8 mouse cellular contexts compared by ENCODE assay signal in genomic region chr3:30246431-30247041, GRCm38 (mm10).
DNase-seq lines count a peak whose midpoint lies in the region; ATAC-seq and TF ChIP-seq lines count a peak whose summit lies in the region.

No protein-coding gene starts in this region.

- no peak overlapping the region for H3K9ac ChIP-seq in midbrain, embryonic 11.5 days (ENCODE audit: low read length)
- no peak overlapping the region for H3K9ac ChIP-seq in midbrain, embryonic 16.5 days (ENCODE audit: low read depth, low read length)
- no peak overlapping the region for H3K9ac ChIP-seq in kidney, postnatal 0 days (ENCODE audit: low read depth, low read length)
- no peak overlapping the region for H3K9ac ChIP-seq in stomach, embryonic 14.5 days (replicated peaks; ENCODE audit: low read depth, low read length)
- H3K9ac ChIP-seq in liver, embryonic 11.5 days (ENCODE audit: low read depth, low read length) = no peak overlapping the region

- H3K36me3 ChIP-seq in midbrain, embryonic 11.5 days (ENCODE audit: control insufficient read depth, insufficient read depth, low read length) = no peaks in the 10 kb centered on the region
- H3K36me3 ChIP-seq in midbrain, embryonic 16.5 days (ENCODE audit: control insufficient read depth, insufficient read depth, low read length) = no peaks in the 10 kb centered on the region
- no peaks in the 10 kb centered on the region for H3K36me3 ChIP-seq in heart, embryonic 10.5 days
- no peaks in the 10 kb centered on the region for H3K36me3 ChIP-seq in kidney, postnatal 0 days (ENCODE audit: insufficient read depth, low read length)
- H3K36me3 ChIP-seq in stomach, embryonic 14.5 days (ENCODE audit: control insufficient read depth, insufficient read depth, low read length) = no peaks in the 10 kb centered on the region
- H3K36me3 ChIP-seq in liver, embryonic 11.5 days (ENCODE audit: control insufficient read depth, insufficient read depth, low read length) = no peaks in the 10 kb centered on the region

- H3K27ac ChIP-seq in midbrain, embryonic 11.5 days (ENCODE audit: low read depth, low read length) = no peak overlapping the region
- H3K27ac ChIP-seq in midbrain, embryonic 16.5 days (ENCODE audit: low read length) = no peak overlapping the region
- H3K27ac ChIP-seq in heart, embryonic 10.5 days = peak overlapping the region; percentile 69
- H3K27ac ChIP-seq in kidney, postnatal 0 days = peak overlapping the region; percentile 55
- H3K27ac ChIP-seq in stomach, embryonic 14.5 days (ENCODE audit: low read length) = peak overlapping the region; percentile 66; the same call in 1 of the 2 replicates
- H3K27ac ChIP-seq in liver, embryonic 11.5 days (ENCODE audit: low read depth, low read length) = no peak overlapping the region

- no peak; the same call in 1 of the 2 replicates for TF ChIP-seq CTCF in kidney, postnatal 0 days (IDR thresholded peaks at IDR 0.05; ENCODE audit: low read depth)

- no peaks in the 10 kb centered on the region for H3K27me3 ChIP-seq in midbrain, embryonic 11.5 days (ENCODE audit: control insufficient read depth, insufficient read depth, low read length)
- H3K27me3 ChIP-seq in midbrain, embryonic 16.5 days (ENCODE audit: control insufficient read depth, insufficient read depth, low read depth, low read length) = no peaks in the 10 kb centered on the region
- no peaks in the 10 kb centered on the region for H3K27me3 ChIP-seq in heart, embryonic 10.5 days (ENCODE audit: insufficient read depth, poor library complexity, severe bottlenecking)
- no peaks in the 10 kb centered on the region for H3K27me3 ChIP-seq in kidney, postnatal 0 days (ENCODE audit: insufficient read depth, low read length)
- no peaks in the 10 kb centered on the region for H3K27me3 ChIP-seq in stomach, embryonic 14.5 days (ENCODE audit: control insufficient read depth, insufficient read depth, low read length)
- H3K27me3 ChIP-seq in liver, embryonic 11.5 days (replicated peaks; ENCODE audit: control insufficient read depth, insufficient read depth, low read length) = 0 out of 2 replicates have a peak, but pooled peaks cover 3% of the 10 kb centered on the region

- H3K4me2 ChIP-seq in midbrain, embryonic 11.5 days = no peak overlapping the region
- H3K4me2 ChIP-seq in midbrain, embryonic 16.5 days (ENCODE audit: low read length) = no peak overlapping the region
- H3K4me2 ChIP-seq in kidney, postnatal 0 days (ENCODE audit: low read length) = no peak overlapping the region
- H3K4me2 ChIP-seq in stomach, embryonic 14.5 days (replicated peaks; ENCODE audit: low read depth, low read length) = no peak overlapping the region
- H3K4me2 ChIP-seq in liver, embryonic 11.5 days = no peak overlapping the region

- peak; percentile 70 for DNase-seq in midbrain, embryonic 11.5 days (ENCODE audit: low spot score, missing footprints)
- no peak for DNase-seq in heart, embryonic 10.5 days (ENCODE audit: low spot score)
- DNase-seq in kidney, postnatal 0 days (ENCODE audit: low spot score) = peak; percentile 17
- no peak for DNase-seq in layer of hippocampus, adult 9-10 months (ENCODE audit: low spot score)
- DNase-seq in spleen, adult 12 weeks (ENCODE audit: low spot score) = no peak
- DNase-seq in liver, embryonic 11.5 days (ENCODE audit: low spot score) = no peak

- H3K4me1 ChIP-seq in midbrain, embryonic 11.5 days (ENCODE audit: control insufficient read depth, insufficient read depth, low read length) = peaks cover 4% of the 10 kb centered on the region
- no peaks in the 10 kb centered on the region for H3K4me1 ChIP-seq in midbrain, embryonic 16.5 days (ENCODE audit: control insufficient read depth, insufficient read depth, low read length)
- H3K4me1 ChIP-seq in heart, embryonic 10.5 days = peaks cover 22% of the 10 kb centered on the region
- peaks cover 12% of the 10 kb centered on the region; the same call in 1 of the 2 replicates for H3K4me1 ChIP-seq in kidney, postnatal 0 days (replicated peaks; ENCODE audit: insufficient read depth, low read length)
- H3K4me1 ChIP-seq in stomach, embryonic 14.5 days (ENCODE audit: control insufficient read depth, insufficient read depth, low read length) = peaks cover 16% of the 10 kb centered on the region; the same call in 1 of the 2 replicates
- H3K4me1 ChIP-seq in liver, embryonic 11.5 days (replicated peaks; ENCODE audit: control insufficient read depth, insufficient read depth, low read length) = no peaks in the 10 kb centered on the region

- WGBS in midbrain, embryonic 11.5 days = 86% methylated on average over 12 of the region's 12 CpGs
- 88% methylated on average over 12 of the region's 12 CpGs for WGBS in midbrain, embryonic 16.5 days
- whole genome bisulfite sequencing in heart, embryonic 10.5 days = 77% methylated on average over 12 of the region's 12 CpGs
- WGBS in kidney, postnatal 0 days = 56% methylated on average over 12 of the region's 12 CpGs
- 68% methylated on average over 12 of the region's 12 CpGs for WGBS in stomach, embryonic 14.5 days
- WGBS in liver, embryonic 11.5 days = 69% methylated on average over 12 of the region's 12 CpGs

- H3K9me3 ChIP-seq in midbrain, embryonic 11.5 days (ENCODE audit: control insufficient read depth, low read length) = no peaks in the 10 kb centered on the region
- H3K9me3 ChIP-seq in midbrain, embryonic 16.5 days (replicated peaks; ENCODE audit: control insufficient read depth, low read length, poor library complexity, severe bottlenecking) = no peaks in the 10 kb centered on the region
- H3K9me3 ChIP-seq in heart, embryonic 10.5 days = no peaks in the 10 kb centered on the region
- no peaks in the 10 kb centered on the region for H3K9me3 ChIP-seq in kidney, postnatal 0 days (replicated peaks; ENCODE audit: low read length)
- H3K9me3 ChIP-seq in stomach, embryonic 14.5 days (ENCODE audit: control insufficient read depth, low read depth, low read length) = no peaks in the 10 kb centered on the region
- no peaks in the 10 kb centered on the region for H3K9me3 ChIP-seq in liver, embryonic 11.5 days (ENCODE audit: control insufficient read depth, low read length)

- no peak for ATAC-seq in midbrain, embryonic 11.5 days (ENCODE audit: low FRiP score)
- ATAC-seq in midbrain, embryonic 16.5 days = no peak
- ATAC-seq in kidney, postnatal 0 days (replicated peaks; ENCODE audit: low FRiP score, low read depth) = peak; percentile 67; the same call in 1 of the 2 replicates
- no peak; the same call in 1 of the 2 replicates for ATAC-seq in stomach, embryonic 14.5 days (ENCODE audit: insufficient number of reproducible peaks, insufficient read depth, low FRiP score, low read depth)
- no peak for ATAC-seq in liver, embryonic 11.5 days (replicated peaks; ENCODE audit: low FRiP score)

- no peak overlapping the region for H3K4me3 ChIP-seq in midbrain, embryonic 11.5 days (ENCODE audit: low read depth, low read length)
- no peak overlapping the region for H3K4me3 ChIP-seq in midbrain, embryonic 16.5 days (ENCODE audit: low read depth, low read length)
- H3K4me3 ChIP-seq in heart, embryonic 10.5 days = no peak overlapping the region
- no peak overlapping the region for H3K4me3 ChIP-seq in kidney, postnatal 0 days (replicated peaks; ENCODE audit: low read depth, low read length)
- no peak overlapping the region for H3K4me3 ChIP-seq in stomach, embryonic 14.5 days (ENCODE audit: low read depth, low read length)
- no peak overlapping the region for H3K4me3 ChIP-seq in liver, embryonic 11.5 days (ENCODE audit: low read depth, low read length)

Comparison
In these comparisons a context has a peak if more than half of its experiments do, and no peak if none do; other contexts are left out.
1. DNase-seq: peak in midbrain, embryonic 11.5 days (single experiment) and kidney, postnatal 0 days (single experiment); none in heart, embryonic 10.5 days (single experiment), layer of hippocampus, adult 9-10 months (single experiment), spleen, adult 12 weeks (single experiment) and liver, embryonic 11.5 days (single experiment).
2. H3K27ac ChIP-seq: peak in heart, embryonic 10.5 days (single experiment), kidney, postnatal 0 days (single experiment) and stomach, embryonic 14.5 days (single experiment); none in midbrain, embryonic 11.5 days (single experiment), midbrain, embryonic 16.5 days (single experiment) and liver, embryonic 11.5 days (single experiment).